ENCODE assay signal across 8 mouse cellular contexts in the genomic region with DNA sequence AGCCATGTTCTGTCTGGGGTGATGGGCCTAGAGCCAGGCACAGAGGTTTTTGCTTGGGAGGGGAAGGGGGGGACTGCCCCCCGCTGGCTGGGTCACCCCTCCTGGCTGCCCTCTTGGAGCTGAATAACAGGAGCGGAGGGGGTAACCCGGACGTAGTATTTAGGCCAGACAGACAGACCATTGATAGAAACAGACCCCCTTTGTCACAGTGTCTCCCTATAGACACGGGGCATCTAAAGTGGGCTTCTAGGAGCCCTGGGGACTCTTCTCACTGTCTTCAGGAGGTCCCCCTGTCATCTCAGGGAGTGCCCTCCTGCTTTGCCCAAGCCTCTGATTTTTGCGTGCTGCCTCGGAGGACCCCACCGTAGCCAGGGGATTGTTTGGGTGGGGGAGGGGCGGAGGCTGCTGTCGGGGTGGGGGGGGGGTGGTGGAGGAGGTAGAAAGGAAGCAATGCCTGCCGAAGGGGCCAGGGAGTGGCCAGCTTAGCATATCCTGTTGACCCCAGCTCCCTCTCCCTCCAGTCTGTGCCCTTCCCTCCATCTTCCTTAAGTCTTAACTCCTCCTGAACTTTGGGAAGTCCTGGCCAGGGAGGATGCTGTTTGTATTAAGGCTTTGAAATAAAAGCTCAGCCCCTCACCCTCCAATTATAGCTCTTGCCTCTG. TPM values are rescaled to one million over a fixed set of nuclear protein-coding genes. Genes with fewer than 3 reads are reported as not detected.
A peak's percentile ranks its signal among the peaks of the same experiment; 100 is the strongest.
DNase-seq lines count a peak whose midpoint lies in the region; ATAC-seq lines count a peak whose summit lies in the region.

No protein-coding gene starts in this region.

- H3K27me3 ChIP-seq in embryonic facial prominence, embryonic 11.5 days (ENCODE audit: control insufficient read depth, insufficient read depth, low read length) = no peaks in the 10 kb centered on the region
- no peaks in the 10 kb centered on the region for H3K27me3 ChIP-seq in hindbrain, embryonic 15.5 days
- H3K27me3 ChIP-seq in neural tube, embryonic 11.5 days (ENCODE audit: control insufficient read depth, insufficient read depth, low read length) = no peaks in the 10 kb centered on the region

- H3K36me3 ChIP-seq in embryonic facial prominence, embryonic 11.5 days (replicated peaks; ENCODE audit: control insufficient read depth, insufficient read depth, low read depth, low read length) = no peaks in the 10 kb centered on the region; the same call in none of the 2 replicates
- H3K36me3 ChIP-seq in hindbrain, embryonic 15.5 days = no peaks in the 10 kb centered on the region
- peaks cover 7% of the 10 kb centered on the region for H3K36me3 ChIP-seq in neural tube, embryonic 11.5 days (ENCODE audit: control insufficient read depth, insufficient read depth, low read length)

- peak overlapping the region; percentile 30 for H3K4me2 ChIP-seq in embryonic facial prominence, embryonic 11.5 days (ENCODE audit: low read depth, low read length)
- H3K4me2 ChIP-seq in hindbrain, embryonic 15.5 days = peak overlapping the region; percentile 98
- peak overlapping the region; percentile 98 for H3K4me2 ChIP-seq in neural tube, embryonic 11.5 days (ENCODE audit: low read depth)

- ATAC-seq in embryonic facial prominence, embryonic 11.5 days (replicated peaks; ENCODE audit: insufficient number of reproducible peaks, low FRiP score, low TSS enrichment, low read depth) = no peak
- ATAC-seq in hindbrain, embryonic 15.5 days (ENCODE audit: low FRiP score, low read depth) = no peak
- no peak for ATAC-seq in neural tube, embryonic 11.5 days (ENCODE audit: insufficient read depth, low FRiP score, low TSS enrichment)
- ATAC-seq in megakaryocyte progenitor cell, adult 5-6 weeks (replicated peaks; ENCODE audit: poor library complexity) = no peak

- peak overlapping the region; percentile 87 for H3K27ac ChIP-seq in embryonic facial prominence, embryonic 11.5 days (replicated peaks; ENCODE audit: low read depth, low read length)
- H3K27ac ChIP-seq in hindbrain, embryonic 15.5 days (replicated peaks) = peak overlapping the region; percentile 85
- peak overlapping the region; percentile 96 for H3K27ac ChIP-seq in neural tube, embryonic 11.5 days (ENCODE audit: low read depth, low read length)

- peak; percentile 48 for DNase-seq in kidney, postnatal 10 days
- DNase-seq in kidney, postnatal 36 days = no peak
- no peak for DNase-seq in embryonic facial prominence, embryonic 11.5 days (ENCODE audit: low spot score)
- peak; percentile 52 for DNase-seq in neural tube, embryonic 11.5 days (ENCODE audit: low spot score)
- DNase-seq in urinary bladder, adult 2 months (ENCODE audit: low spot score) = no peak
- no peak for DNase-seq in c-Kit-positive CD71-positive TER-119-positive erythroid progenitor cells, embryonic 14.5 days (ENCODE audit: low spot score)

- no peak overlapping the region for H3K4me3 ChIP-seq in embryonic facial prominence, embryonic 11.5 days (ENCODE audit: low read depth, low read length)
- peak overlapping the region; percentile 1; the same call in 1 of the 2 replicates for H3K4me3 ChIP-seq in hindbrain, embryonic 15.5 days
- H3K4me3 ChIP-seq in neural tube, embryonic 11.5 days (ENCODE audit: low read depth, low read length) = peak overlapping the region; percentile 91

- H3K9me3 ChIP-seq in embryonic facial prominence, embryonic 11.5 days (replicated peaks; ENCODE audit: control insufficient read depth, low read length) = no peaks in the 10 kb centered on the region
- H3K9me3 ChIP-seq in hindbrain, embryonic 15.5 days = no peaks in the 10 kb centered on the region
- H3K9me3 ChIP-seq in neural tube, embryonic 11.5 days (ENCODE audit: control insufficient read depth, low read length) = no peaks in the 10 kb centered on the region

- H3K9ac ChIP-seq in embryonic facial prominence, embryonic 11.5 days (replicated peaks; ENCODE audit: low read length) = peak overlapping the region; percentile 60; the same call in 1 of the 2 replicates
- H3K9ac ChIP-seq in hindbrain, embryonic 15.5 days = peak overlapping the region; percentile 23
- H3K9ac ChIP-seq in neural tube, embryonic 11.5 days (ENCODE audit: low read length) = peak overlapping the region; percentile 84

- H3K4me1 ChIP-seq in embryonic facial prominence, embryonic 11.5 days (ENCODE audit: control insufficient read depth, insufficient read depth, low read length) = peaks cover 71% of the 10 kb centered on the region
- peaks cover 100% of the 10 kb centered on the region for H3K4me1 ChIP-seq in hindbrain, embryonic 15.5 days (replicated peaks)
- H3K4me1 ChIP-seq in neural tube, embryonic 11.5 days (ENCODE audit: control insufficient read depth, insufficient read depth, low read length) = peaks cover 83% of the 10 kb centered on the region

- 2% methylated on average over 11 of the region's 11 CpGs for WGBS in embryonic facial prominence, embryonic 11.5 days
- 5% methylated on average over 11 of the region's 11 CpGs for WGBS in hindbrain, embryonic 15.5 days
- WGBS in neural tube, embryonic 11.5 days = 1% methylated on average over 11 of the region's 11 CpGs

RNA-seq across cellular contexts. Expression of a gene that starts 17.3 kb away (rescaled TPM):
- polyA plus RNA-seq in embryonic facial prominence, embryonic 11.5 days (2014; fragmentation: Nextera tagmentation; extraction: Ambion mirVana) = 0.25 and 0.43 TPM in 2 replicates
- 1.8 and 3.1 TPM in 2 replicates for polyA plus RNA-seq in hindbrain, embryonic 15.5 days (2015; fragmentation: Nextera tagmentation; extraction: Ambion mirVana)
- 0.57 TPM in 1 of 2 replicates, not detected in the other for polyA plus RNA-seq in neural tube, embryonic 11.5 days (2014; fragmentation: Nextera tagmentation; extraction: Ambion mirVana)
- polyA plus RNA-seq in urinary bladder, adult 2 months (2012; rRNA removed) = 0.55 and 0.87 TPM in 2 replicates
- total RNA-seq in megakaryocyte progenitor cell, adult 5-6 weeks (2015) = not detected in 2 replicates
- total RNA-seq in megakaryocyte progenitor cell, adult 5-6 weeks (2017) = not detected in 2 replicates

RNA-seq across cellular contexts. Expression of a gene that starts 37.9 kb away (rescaled TPM):
- polyA plus RNA-seq in embryonic facial prominence, embryonic 11.5 days (2014; fragmentation: Nextera tagmentation; extraction: Ambion mirVana) = 32.7 and 40.2 TPM in 2 replicates
- polyA plus RNA-seq in hindbrain, embryonic 15.5 days (2015; fragmentation: Nextera tagmentation; extraction: Ambion mirVana) = 11.4 and 16.8 TPM in 2 replicates
- polyA plus RNA-seq in neural tube, embryonic 11.5 days (2014; fragmentation: Nextera tagmentation; extraction: Ambion mirVana) = 73.2 and 75.1 TPM in 2 replicates
- polyA plus RNA-seq in urinary bladder, adult 2 months (2012; rRNA removed) = 8.5 and 13.7 TPM in 2 replicates
- 4.4 and 5.9 TPM in 2 replicates for total RNA-seq in megakaryocyte progenitor cell, adult 5-6 weeks (2015)
- 1.6 and 2.2 TPM in 2 replicates for total RNA-seq in megakaryocyte progenitor cell, adult 5-6 weeks (2017)

RNA-seq across cellular contexts. Expression of a gene that starts 57.9 kb away (rescaled TPM):
- 55.4 and 57.1 TPM in 2 replicates for polyA plus RNA-seq in embryonic facial prominence, embryonic 11.5 days (2014; fragmentation: Nextera tagmentation; extraction: Ambion mirVana)
- polyA plus RNA-seq in hindbrain, embryonic 15.5 days (2015; fragmentation: Nextera tagmentation; extraction: Ambion mirVana) = 5.5 and 6.0 TPM in 2 replicates
- polyA plus RNA-seq in neural tube, embryonic 11.5 days (2014; fragmentation: Nextera tagmentation; extraction: Ambion mirVana) = 41.6 and 44.4 TPM in 2 replicates
- 2.7 and 3.8 TPM in 2 replicates for polyA plus RNA-seq in urinary bladder, adult 2 months (2012; rRNA removed)
- 42.6 and 56.1 TPM in 2 replicates for total RNA-seq in megakaryocyte progenitor cell, adult 5-6 weeks (2015)
- 40.7 and 44.1 TPM in 2 replicates for total RNA-seq in megakaryocyte progenitor cell, adult 5-6 weeks (2017)

RNA-seq across cellular contexts. Expression of a gene that starts 58.4 kb away (rescaled TPM):
- polyA plus RNA-seq in embryonic facial prominence, embryonic 11.5 days (2014; fragmentation: Nextera tagmentation; extraction: Ambion mirVana) = 397 and 439 TPM in 2 replicates
- polyA plus RNA-seq in hindbrain, embryonic 15.5 days (2015; fragmentation: Nextera tagmentation; extraction: Ambion mirVana) = 43.7 and 56.9 TPM in 2 replicates
- polyA plus RNA-seq in neural tube, embryonic 11.5 days (2014; fragmentation: Nextera tagmentation; extraction: Ambion mirVana) = 338 and 339 TPM in 2 replicates
- 4.7 and 6.0 TPM in 2 replicates for polyA plus RNA-seq in urinary bladder, adult 2 months (2012; rRNA removed)
- total RNA-seq in megakaryocyte progenitor cell, adult 5-6 weeks (2015) = 284 and 285 TPM in 2 replicates
- 584 and 646 TPM in 2 replicates for total RNA-seq in megakaryocyte progenitor cell, adult 5-6 weeks (2017)

Comparison
In these comparisons a context has a peak if more than half of its experiments do, and no peak if none do; other contexts are left out.
1. DNase-seq: peak in kidney, postnatal 10 days (single experiment) and neural tube, embryonic 11.5 days (single experiment); none in kidney, postnatal 36 days (0 of 2), embryonic facial prominence, embryonic 11.5 days (single experiment), urinary bladder, adult 2 months (single experiment) and c-Kit-positive CD71-positive TER-119-positive erythroid progenitor cells, embryonic 14.5 days (single experiment).
2. H3K4me2 ChIP-seq: peak in every context shown above with its lines; median percentile 98 in hindbrain, embryonic 15.5 days; 98 in neural tube, embryonic 11.5 days; 30 in embryonic facial prominence, embryonic 11.5 days.
3. H3K9ac ChIP-seq: peak in every context shown above with its lines; median percentile 84 in neural tube, embryonic 11.5 days; 60 in embryonic facial prominence, embryonic 11.5 days; 23 in hindbrain, embryonic 15.5 days.
4. Peak in every context shown above with its lines, with median percentiles within 50 percentile points of each other: H3K27ac ChIP-seq.